Mouse (Mus musculus): ENCODE results near the gene Creb3l2.

The Creb3l2 gene

DNA sequence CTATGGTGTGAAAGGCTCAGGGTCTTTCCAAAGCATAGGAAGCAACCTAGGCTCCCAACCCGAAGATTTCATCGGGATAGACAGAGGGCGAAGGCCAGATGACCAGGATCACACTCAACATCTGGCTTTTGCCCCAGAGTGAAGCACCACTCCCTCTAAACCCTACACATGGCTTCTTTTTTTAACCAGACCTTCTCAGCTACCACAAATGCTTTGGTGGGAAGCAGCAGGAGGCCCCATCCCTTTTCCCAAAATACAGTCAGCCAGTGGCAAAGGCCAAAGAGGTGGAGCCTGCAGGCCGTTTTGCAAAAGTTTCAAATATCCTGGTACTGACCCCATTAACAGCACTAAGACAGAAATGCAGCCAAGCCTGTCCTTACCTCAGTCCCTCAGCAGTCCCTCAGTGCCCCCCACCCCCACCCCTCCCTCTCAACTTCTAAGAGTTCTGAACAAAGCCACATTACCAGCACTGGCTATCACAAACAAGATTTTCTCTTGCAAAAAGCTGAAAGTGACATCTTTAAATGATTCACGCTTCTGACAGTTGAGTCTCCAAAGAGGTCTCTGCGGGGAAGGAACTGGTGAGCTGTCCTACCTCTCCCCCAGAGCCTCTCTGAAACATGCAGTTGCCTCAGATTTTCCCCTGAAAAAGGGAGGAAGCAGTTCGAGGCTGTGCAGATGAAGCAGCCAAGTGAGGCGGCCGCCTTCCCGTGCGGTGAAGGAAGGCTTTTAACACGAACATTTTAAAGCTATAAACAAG lies 1.3 kb downstream of the Creb3l2 start:
- peak; percentile 56 for DNase-seq

DNA sequence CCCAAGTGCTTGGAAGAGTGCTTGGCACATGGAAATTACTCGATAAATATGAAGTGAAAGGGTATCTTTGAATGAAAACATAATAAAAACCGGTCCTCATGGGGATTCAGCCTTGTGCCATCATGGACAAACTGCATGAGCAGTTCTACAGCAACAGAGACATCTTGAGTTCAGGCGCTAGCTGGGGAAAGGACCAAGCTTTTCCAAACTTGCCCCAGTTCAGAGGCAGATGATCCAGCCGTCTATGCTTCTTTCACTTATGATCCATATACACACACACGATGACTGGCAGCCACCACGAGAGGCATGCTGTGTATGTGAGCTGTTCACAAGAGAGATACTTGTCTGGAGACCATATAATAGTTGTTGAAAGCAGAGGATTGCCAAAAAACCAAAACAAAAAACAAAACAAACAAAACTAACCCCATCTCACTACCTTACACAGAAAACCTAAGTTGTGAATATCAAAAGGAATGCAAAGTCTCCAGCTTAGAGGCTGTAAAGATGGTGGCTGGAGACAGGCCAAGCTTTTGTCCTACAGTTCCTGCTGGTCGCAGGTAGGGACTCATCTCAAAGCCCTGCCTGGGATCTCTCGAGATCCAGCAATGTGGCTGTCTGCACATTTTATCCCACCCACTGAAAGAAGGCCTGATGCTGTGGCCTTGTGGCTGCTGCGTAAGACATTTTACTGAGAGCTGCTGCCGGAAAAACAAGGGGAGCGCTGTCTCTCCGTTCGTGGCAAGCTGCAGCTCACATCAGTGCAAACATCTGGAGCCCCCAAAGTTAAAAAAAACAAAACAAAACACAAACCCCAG lies 2.1 kb downstream of the Creb3l2 start:
- peak; percentile 48 for DNase-seq

DNA sequence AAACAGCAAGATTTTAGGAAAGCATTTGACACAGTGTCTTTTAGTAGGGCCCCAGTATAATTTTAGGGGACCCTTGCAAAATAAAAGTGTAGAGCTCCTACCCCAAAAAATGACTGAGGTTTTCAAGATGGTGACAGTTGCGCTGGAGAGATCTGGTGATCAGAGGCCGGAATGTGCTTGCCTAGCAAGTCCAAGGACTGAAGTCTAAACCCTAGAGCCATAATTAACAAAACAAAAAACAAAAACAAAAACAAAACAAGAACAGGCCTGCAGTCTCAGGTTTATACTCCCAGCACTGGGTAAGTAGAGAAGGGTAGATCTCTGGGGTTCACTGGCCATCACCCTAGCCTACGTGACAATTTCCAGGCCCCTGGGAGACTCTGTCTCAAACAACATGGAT lies 3.4 kb downstream of the Creb3l2 start:
- DNase-seq, result no peak

DNA sequence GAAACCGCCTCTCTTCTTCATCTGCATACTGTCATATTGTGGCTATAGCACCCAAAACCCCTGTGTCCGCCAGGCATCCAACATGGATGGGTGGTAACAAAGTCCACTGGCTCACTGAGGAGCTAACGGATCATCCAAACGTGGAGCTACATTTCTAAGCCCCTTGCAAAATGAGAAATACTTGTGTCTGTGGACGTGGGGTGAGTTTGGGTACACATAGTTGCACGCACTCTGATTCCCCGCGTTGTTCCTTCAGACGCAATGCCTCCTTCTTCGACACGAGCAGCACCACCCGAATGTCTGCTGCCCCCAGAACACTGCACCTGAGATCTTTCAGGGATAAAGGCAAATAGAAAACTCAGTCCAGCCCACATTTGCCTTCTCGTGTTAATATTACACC lies 4.9 kb downstream of the Creb3l2 start:
- DNase-seq, result no peak

DNA sequence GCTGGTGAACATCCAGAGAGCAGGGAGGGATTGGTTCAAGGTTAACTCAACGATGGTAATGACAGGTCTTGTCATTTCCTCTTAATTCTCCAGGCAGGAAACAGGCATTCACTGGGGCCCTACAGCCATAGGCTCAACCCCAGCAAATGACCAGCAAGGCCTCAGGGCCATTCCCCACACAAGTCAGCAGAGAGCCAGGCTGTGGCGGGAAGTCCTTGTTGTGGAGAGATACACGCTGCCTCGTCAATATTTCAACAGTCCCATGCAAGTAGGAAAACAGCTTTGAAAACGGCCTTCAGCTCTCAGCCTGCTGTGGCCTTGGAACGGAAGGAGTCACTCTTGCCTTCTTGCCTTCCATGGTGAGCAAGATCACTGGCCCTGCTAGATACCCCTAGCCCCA lies 6.6 kb downstream of the Creb3l2 start:
- no peak for DNase-seq

DNA sequence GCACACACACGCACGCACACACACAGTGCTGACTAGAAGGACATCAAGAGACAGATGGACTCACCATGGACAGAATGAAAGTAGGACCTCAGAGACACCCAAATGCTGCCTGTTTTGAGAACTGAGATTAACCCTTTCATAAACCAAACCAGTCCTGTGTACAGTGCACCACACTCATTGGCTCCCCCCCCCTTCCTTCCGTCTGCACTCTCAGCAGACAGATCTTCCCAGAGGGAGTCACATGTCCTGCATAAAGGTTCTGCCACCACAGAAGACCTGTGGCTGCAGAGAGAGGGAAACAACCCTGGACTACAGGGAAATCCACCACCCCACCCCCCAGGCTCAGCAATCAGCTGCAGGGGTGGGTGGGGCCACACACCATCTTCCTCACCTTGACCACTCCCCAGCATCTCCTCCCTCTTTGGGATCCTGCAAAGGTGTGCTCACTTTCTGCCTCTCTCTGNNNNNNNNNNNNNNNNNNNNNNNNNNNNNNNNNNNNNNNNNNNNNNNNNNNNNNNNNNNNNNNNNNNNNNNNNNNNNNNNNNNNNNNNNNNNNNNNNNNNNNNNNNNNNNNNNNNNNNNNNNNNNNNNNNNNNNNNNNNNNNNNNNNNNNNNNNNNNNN lies 12.0 kb downstream of the Creb3l2 start:
- no peak for DNase-seq

DNA sequence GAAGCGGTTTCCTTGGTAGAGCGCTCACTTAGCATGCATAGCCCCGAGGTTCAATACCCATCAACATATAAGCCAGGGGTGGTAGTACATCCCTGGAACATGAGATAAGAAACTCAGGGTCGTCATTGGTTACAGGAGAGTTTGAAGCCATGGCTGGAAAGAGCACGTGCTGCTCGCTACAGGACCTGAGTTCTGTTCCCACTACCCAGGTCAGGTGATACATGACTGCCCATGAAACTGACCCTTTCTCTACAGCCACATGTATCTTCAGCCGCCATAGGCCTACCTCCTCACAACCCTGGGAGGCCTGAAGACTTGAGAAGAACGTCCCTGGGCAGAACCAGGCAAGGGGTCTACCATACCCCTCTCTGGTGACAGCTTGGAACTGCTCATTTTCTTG lies 13.0 kb downstream of the Creb3l2 start:
- no peak for DNase-seq

DNA sequence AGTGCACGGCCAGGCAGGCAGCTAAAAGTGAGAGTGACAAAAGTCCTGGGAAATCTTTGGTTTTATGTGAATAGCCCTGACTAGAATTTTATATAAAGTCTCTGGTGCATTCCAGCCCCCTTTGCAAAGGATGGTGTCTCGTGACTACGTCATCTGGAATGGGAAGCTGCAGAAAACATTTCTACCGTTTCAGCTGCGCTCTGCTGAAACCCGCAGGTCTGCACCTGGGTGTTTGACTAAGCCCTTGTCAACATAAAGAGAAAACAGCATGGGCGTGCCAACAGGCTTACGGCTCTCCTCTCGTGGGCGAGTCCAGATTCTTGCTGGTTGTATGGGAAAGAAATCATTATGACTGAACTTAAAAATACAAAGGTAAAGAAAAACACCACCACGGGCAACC lies 13.9 kb downstream of the Creb3l2 start:
- no peak for DNase-seq

DNA sequence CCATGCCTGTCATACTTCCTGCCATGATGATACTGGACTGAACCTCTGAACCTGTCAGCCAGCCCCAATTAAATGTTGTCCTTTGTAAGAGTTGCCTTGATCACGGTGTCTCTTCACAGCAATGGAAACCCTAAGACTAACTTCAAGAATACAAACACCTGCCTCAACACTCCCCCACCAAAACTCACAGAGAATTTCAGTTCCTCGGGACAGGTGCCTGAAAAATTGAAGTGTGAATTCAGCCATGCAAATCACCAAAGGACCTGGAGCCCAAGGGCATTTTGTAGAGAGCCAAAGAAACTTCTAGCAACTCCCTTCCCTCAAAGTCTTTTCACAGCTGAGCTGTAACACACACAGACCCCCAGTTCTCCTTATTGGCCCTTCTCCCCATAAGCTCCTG lies 15.3 kb downstream of the Creb3l2 start:
- DNase-seq, result no peak

DNA sequence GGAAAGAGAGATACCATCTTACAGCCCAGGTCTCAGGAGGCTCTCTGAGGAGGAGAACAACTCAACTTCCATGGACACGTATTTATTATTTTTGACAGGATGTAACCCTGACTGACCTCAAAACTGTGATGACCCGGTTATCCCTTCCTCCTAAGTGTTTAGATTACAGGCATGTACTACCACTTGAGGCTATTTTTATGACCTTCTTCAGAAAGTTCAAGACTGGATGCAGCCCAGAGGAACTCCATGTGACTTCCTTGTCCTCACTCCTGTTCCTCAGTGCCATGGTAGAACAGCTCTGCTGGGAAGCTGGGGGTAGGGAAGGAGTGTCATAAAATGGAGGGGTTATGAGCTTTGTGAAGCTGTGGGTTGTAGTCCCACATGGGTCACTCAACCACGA lies 16.1 kb downstream of the Creb3l2 start:
- no peak for DNase-seq

DNA sequence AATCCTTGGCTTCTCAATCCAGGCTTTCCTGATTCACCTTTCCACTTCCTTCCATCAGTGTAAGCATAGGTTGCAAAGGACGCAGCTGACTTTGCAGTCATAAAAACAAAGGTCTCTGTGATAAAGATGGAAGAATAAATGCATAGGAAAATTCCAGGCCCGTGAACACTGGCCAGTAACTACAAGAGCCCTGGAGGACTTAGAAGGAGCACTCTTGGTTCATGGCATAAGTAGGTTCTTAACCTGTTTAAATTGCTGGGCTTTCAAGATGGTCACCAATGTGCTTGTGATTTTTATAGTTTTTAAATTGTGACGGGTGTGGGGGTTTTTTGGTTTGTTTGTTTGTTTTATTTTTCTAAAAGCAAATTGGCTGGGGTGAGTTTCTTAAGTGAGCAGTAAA lies 16.9 kb downstream of the Creb3l2 start:
- no peak for DNase-seq

DNA sequence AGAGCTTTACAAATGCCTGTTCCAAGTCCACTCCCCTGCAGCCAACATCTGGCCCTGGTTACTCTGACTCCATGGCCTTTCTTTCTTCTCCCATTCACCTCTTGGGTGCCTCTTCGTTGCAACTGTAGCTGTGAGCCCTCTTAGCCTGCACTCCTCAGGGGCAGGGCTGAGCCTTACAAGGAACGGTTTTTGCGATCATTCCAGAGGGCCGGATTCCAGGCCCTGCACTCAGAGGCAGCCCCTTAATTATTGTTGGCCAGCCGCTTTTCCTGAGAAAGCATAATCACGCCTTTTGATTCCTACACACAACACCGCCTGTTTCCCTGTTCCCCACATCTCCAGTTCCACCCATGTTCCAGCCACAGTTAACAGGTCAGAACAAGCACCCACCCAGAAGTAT lies 17.6 kb downstream of the Creb3l2 start:
- peak; percentile 65 for DNase-seq

DNA sequence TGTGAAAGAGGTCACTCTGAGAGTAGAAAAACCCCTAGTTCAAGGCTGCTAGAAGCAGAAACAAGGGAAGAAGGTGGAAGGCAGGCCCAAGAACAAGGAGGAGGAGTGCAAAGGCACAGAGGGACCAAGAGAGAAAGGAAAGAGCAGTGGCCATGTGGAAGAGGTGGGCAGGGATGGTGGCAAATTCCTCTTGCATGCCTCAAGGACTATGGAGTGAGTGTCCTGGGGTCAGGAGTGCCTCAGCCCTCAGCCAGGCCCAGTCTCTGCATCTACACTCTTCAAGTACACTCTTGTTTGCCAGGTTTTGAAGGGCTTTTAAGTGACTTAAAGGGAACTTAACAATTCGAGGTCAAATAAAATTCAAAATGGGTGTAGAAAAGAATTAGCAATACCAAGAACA lies 18.6 kb downstream of the Creb3l2 start:
- peak; percentile 56 for DNase-seq

DNA sequence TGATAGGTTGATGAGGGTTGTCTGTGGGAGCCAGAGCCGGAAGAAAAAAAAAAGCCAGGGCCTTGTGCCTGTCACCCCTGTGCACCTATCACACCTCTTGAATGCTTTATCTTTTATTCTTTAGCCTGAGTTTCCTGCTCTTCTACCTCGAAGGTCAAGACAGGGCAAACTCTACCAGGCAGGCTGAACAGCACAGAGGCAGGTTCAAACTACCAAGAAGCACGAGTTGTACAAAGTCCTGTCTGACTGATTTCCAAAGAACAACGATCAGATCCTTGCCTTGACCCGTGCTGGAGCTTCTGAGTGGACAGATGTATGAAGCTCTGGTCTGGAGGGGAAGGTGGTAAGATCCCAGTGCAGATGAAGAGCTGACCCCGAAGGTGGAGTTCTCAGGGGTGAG lies 20.8 kb downstream of the Creb3l2 start:
- no peak for DNase-seq

DNA sequence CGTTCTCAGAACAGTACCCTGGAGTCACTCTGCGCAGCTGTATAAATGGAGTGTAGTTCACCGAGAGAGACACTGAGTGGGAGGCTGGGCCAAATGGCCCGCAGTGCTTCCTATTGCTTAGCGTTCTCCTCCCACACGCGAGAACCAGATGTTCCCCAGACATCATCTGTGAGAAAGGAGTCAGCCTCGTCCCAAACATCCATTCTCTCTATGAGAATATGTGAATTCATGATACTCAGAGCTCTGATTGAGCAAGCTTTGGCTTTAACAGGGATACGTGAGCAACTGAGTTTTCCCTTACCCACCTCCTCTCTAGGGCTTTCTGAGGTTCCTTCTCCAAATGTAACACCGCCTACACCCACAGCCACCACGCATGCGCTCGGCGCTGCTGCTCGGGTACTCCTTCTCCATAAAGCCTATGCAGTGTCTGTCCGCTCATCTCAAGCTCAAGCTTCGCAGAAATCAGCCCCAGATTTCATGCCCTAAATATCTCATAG lies 22.5 kb downstream of the Creb3l2 start:
- peak; percentile 40 for DNase-seq

DNA sequence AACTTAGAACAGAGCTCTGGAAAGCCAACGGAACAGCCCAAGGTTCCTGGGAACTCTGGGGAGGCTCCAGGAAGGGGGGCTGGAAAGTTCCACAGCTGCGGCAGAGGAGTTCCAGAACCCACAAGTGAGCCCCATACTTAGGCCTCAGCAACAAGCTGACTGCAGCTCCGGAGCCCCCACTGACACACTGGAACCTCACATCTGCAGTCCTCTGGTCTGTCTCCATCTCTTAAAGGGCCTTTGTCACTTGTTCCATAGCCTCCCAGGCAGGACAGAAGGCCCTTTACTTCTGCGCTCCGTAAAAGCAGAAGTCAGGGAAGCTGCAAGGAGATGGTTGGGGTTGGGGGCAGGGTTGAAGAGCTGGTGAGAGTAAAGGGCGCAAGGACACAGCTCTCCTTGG lies 23.0 kb downstream of the Creb3l2 start:
- DNase-seq, result no peak

DNA sequence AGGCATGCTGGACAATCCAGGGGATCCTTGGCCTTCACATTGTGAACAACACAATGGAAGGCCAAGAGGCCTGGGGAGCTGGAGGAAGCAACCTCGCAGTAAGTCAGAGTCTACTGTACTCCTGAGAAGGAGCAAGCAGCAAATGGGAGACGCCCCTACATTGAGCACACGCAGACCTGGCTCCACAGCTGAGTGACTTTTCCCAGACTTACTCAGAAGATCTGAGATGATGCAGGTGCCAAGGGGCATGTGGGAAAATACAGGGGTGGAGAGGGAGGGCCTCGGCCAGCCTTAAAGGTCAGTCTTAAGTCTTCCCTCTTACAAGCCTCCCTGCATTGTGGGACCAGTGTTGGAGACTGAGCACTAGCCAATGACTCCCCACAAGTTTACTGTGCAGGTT lies 25.2 kb downstream of the Creb3l2 start:
- DNase-seq, result no peak

DNA sequence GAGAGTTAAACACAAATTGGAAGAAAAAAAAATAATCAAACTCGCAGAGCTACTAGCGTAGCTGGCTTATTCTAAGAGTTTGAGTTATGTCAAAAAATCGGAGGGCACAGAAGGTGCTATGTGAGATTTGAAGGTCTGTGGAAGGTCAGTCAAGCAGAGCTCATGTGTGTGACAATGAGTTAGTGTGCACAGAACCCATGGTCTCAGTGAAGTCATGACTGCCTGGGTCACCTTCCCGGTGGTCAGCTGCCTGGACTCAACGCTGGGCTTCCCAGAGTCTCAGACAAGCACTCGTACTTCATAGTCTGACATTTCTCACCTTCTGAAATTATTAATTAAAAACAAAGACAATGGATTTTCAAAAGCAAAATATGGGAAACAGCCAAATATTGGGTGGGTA lies 26.4 kb downstream of the Creb3l2 start:
- no peak for DNase-seq

DNA sequence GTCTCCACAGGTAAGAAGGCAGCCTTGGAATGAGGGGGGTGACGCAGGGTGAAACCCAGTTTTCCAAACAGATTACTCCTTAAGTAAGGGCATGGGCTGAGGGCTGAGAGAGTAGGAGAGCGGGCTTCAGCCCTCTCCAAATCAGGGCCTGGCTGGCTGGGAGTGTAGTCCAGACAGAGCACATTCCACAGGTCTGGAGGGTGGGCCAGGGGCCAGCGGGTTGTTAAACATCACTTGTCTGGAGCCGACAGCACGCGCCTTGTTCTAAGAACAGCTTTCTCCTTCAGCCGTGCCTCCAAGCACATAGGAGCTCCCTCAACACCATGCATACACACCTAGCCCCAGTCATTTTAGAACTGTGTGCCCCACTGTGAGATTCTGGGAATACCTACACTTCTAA lies 26.9 kb downstream of the Creb3l2 start:
- peak; percentile 86 for DNase-seq

DNA sequence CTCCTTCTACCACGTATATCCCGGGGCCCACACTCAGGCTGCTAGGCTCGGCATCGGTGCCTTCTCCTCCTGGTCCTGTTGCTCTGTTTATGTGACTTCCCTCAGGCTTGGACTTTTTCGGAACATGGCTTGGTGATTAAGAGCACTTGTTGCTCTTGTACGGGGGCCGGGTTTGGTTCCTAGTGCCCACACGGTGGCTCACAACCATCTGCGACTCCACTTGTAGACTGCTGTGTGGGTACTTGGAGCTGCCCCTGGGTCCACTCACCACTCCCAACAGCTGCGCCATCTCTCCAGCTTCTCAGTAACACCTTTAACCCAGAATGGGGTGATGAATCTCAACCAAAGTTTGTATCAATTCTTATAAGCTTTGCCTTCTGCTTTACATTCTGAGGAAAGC lies 27.4 kb downstream of the Creb3l2 start:
- no peak for DNase-seq

DNA sequence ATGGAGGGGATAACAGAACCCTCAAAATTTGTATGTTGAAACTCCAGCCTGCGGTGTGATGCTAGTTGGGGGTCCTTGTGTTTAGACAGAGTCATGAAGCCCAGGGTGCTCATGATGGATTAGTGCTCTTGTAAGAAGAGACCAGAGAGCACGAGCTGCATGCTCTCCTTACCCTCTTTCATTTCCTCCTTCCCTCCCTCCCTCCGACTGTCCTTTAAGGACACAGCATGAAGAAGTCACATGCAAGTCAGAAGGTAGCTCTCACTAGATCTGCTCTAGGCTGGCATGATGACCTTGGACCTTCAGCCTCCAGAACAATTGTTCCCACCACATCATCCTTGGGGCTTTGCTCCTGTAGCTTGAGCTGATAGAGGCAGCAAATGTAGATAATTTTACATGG lies 30.2 kb downstream of the Creb3l2 start:
- no peak for DNase-seq

DNA sequence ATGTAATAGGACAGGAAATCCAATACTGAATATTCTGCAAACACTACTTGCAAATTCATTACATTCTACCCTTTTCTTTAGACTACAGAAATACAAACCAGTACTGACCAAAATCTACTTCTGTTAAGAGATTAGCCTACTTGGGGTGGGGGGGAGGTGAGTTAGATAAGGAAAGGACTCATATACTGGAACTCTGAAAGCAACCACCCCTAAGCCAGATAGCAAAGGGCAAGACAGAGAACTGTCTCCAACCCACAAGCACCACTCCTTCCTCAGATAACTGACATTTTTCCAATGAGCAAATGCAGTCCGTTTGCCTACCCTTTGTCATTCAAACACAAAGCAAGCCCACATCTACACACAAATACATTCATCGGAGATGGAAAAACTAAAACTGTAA lies 32.1 kb downstream of the Creb3l2 start:
- DNase-seq, result no peak

DNA sequence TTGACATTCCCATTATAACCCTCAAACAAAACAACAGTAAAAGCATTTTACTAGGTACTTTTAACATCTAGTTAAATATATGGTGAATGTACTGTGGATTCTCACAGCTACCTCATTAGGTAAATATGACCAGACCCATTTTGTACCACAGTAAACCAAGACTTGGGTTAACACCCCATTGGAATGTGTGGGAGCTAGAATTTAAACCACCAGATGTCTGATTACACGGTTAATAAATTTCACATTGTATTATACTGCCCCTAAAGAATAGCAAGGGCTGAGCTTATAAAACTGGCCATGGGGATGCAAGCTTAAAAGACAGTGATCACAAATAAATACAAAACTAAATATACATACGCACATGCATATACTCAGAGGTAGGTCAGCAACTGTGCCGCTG lies 34.1 kb downstream of the Creb3l2 start:
- DNase-seq, result no peak

DNA sequence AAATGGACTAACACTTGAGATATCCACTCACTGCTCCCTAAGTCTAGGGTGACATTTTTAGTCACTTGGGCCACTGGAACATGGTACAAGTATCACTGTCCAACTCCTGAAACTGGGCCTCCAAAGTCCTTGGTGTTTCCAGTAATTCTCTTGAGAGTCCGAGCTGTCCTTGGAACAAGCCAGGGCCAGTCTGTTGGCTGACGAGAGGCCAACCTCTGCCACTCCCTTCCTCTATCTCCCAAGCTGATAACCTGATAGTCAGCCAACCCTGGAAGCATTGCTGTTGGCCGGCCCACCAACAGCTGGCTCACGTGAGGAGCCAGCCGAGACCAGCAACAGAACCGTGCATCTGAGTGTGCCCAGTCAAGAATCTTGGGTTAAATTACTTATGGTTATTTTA lies 35.0 kb downstream of the Creb3l2 start:
- no peak for DNase-seq
